Mouse (Mus musculus) c-Kit-positive CD71-positive TER-119-positive erythroid progenitor cells, embryonic 14.5 days (primary cell): ENCODE data around the gene Lama2.

Experiments
- DNase-seq: peaks from one replicate; pipeline ENCODE4 v3.0.0-alpha.2; 2013; ENCODE audit warnings: low spot score

Lama2 gene

GRCm38 (mm10) chr10:27174271-27174670 lies 445.3 kb downstream of the Lama2 start:
- no peak for DNase-seq

- no peak for DNase-seq
Measured at GRCm38 (mm10) chr10:27164738-27165137, 454.8 kb downstream of the Lama2 start.

GRCm38 (mm10) chr10:27162364-27162763 lies 457.2 kb downstream of the Lama2 start:
- DNase-seq = peak; percentile 58

DNA sequence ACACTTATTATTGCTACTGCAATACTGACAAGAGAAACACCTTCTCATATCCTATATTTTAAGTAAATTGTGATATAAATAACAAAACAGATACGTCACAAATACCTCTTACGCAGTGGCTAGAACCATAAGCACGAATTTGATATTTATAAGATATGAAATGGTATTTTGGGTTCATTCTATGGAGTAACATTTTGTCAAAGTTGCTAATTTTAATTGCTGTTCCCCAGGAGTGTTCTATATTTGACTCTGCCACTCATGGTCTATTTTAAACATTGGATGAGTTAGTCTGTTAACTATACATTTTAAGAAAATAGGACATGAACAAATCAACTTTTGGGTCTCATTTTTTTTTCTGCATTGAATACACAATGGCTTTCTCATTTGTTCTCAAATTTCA lies 469.3 kb downstream of the Lama2 start:
- DNase-seq = no peak

- no peak for DNase-seq
Measured at GRCm38 (mm10) chr10:27140422-27140821, 479.1 kb downstream of the Lama2 start.

GRCm38 (mm10) chr10:27135768-27136167 lies 483.8 kb downstream of the Lama2 start:
- peak; percentile 40 for DNase-seq

DNA sequence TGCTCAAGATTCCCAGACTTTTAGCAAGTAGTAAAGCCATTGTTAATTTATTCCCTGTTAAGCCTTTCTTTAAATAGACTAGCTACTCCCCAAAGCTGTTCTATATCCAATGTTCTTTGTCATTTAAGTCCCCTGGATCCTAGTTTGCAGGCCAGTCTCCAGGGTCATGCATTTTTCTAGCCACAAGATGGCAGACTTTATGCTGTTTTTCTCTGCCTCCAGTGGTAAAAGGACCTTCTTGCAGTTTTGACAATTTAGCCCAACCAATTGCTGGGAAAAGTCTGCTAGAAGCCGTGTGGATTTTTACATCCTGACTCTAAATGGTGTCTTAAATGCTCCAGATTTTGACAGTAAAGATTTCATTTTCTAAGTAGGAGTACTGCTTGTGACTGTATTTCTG lies 486.4 kb downstream of the Lama2 start:
- DNase-seq = peak; percentile 29

DNA sequence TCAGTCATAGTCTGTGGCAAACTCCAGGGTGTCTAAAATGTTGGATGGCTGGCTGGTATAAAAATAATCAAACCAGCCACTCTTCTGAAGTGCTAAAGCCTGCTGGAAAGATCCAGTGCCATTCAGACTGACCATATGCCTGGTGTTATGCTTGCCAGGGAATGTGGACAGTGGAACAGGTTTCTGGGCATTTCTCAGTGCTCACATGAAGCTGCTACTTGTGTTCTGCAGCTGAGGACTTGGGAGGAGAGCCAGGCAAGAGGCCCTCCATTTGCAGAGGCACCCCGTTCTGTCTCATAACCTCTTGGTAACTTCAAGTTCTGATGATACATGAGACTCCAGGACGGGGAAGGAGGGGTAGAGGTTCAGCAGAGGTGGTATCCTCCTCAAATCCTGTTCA lies 492.1 kb downstream of the Lama2 start:
- DNase-seq = no peak

- no peak for DNase-seq
Measured at GRCm38 (mm10) chr10:27123763-27124162, 495.8 kb downstream of the Lama2 start.

GRCm38 (mm10) chr10:27117815-27118214 lies 501.7 kb downstream of the Lama2 start:
- no peak for DNase-seq

- no peak for DNase-seq
Measured at GRCm38 (mm10) chr10:27116938-27117647, 502.5 kb downstream of the Lama2 start.

DNA sequence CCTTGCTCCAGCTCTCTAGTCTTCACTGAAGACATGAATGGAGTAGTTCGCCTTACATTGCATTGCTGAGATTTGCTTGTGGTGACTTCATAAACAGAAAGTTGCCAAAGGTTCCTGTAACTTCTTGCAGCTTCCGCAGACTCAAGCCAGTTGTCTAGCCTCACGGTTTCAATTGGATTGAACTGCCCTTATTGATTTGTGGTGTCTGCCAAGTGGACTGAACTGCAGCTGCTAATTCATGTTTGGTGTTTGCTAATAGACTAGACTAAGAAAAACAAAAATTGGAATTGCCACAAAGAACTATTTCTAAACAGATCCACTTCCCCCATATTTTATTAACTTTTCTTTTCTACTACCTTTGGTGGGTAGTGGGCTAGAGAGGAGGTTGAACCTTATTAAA lies 505.4 kb downstream of the Lama2 start:
- DNase-seq = no peak

DNA sequence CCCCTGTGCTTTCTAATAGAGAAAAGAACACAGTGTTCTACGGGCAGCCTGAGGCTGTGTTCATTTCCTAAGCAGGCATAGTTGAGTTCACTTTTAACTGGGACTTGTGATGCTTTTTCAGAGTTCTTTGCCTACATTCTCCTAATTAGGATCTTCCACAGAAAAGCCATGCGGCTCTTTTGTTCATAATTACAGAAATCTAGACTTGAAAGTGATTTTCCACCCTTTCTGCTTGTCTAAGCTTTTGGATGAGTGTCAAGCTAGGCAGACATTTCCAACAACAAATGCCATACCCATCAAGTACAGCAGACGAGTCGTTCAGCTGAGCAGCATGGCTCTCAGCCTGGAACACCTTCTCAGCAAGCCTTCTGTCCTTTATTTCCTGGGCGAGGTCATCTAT lies 515.7 kb downstream of the Lama2 start:
- no peak for DNase-seq

- DNase-seq = no peak
Measured at GRCm38 (mm10) chr10:27101800-27102353, 517.7 kb downstream of the Lama2 start.

DNA sequence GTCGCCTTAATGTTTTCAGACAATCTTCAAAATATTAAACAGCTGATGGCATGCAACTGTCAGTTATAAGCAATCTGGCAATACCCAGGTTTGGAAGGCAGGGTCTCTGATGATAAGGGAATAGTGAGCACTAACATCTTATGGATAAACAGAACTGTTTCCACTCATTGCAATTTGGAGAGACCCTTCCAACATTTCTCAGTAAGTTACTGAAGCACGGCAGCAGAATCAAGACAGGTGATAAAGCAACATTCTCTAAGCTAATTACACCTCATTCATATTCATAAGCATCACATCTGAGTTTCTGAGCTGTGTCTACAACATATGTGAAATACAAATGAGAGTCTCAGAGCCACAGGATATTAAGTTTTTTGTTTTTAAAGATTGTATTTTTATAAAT lies 542.4 kb downstream of the Lama2 start:
- no peak for DNase-seq

DNA sequence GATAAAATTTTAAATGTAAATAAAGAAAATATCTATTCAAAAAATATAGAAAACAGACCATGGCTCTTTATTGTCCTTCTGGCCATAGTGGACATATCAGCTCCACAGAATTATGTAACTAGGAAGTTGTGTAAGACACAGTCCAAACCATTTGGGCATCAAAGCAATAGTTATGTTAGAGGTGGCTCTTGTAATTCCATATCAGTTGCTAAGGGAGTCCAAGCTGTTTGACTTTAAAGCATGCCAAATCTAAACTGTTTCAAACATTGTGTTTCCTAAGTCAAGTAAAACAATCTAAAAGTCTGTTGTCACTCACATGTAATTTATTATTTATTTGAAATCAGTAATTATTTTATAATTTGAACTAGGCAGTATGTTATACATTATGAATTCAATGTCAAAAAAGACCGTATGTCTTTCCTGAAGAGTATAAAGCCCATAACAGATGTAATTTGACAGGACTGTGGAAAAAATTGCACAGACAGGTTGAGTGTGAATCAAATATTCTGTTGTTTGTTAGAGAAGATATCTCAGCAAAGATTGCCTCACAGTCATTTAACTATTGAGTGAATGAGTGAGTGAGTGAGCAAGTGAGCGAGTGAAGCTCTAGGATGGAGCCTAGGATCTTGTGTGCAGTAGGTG lies 550.6 kb downstream of the Lama2 start:
- DNase-seq = no peak

- no peak for DNase-seq
Measured at GRCm38 (mm10) chr10:27063671-27064070, 555.9 kb downstream of the Lama2 start.

DNA sequence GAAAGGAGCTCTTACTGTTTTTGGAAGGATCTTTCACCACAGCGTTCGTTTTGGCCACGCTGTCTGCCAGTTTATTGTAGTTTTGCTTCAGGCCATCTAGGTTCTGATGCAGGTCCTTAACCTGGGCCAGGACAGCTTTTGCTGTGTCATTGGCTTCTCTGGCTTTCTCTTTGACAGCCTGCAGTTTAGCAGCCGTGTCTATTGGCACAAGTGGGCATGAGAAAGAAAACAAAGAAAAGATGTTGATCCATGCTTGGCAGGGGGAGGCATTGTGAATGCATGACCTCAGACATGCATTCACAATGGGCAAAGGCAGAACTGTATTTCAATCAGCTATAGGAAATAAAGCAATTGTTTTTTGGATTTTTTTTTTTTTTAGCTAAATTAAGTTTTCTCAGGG lies 565.1 kb downstream of the Lama2 start:
- no peak for DNase-seq

- DNase-seq = no peak
Measured at GRCm38 (mm10) chr10:27047196-27047595, 572.4 kb downstream of the Lama2 start.

DNA sequence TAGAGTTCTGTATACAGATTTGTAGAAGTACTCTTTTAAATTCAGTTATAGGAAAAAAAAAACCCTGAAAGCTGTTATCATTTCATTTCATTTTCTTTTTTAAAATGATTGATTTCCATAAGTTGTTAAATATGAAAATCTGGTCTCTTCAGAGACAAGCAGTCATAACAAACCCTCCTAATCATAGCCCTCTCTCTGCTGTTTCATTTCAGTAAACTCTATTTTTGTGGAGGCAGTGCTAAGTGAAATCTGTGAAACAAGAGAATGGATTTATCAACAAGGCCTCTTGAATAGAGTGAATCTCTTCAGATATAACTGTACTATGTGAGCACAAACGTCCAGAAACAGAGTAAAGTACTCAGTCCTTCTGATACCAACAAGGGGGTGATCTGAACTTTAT lies 577.7 kb downstream of the Lama2 start:
- DNase-seq = no peak

DNA sequence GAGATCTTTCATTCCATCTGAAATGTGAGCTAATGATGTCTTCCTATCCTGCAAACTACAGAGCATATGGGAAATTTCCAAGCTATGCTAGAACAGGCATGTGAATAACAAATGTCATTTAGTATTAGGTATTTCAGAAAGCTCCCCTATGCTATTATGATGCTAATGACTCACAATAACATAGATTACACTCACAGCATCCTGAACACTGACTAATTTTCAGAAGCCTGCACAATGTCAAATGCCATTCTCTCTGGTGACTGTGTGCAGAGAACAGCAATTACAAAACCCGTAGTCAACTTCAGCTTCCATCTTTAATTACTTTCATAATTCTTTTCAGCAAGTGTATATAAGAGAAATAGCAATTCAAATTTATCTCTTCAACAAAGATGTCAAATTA lies 596.9 kb downstream of the Lama2 start:
- no peak for DNase-seq

GRCm38 (mm10) chr10:27012804-27013365 lies 606.7 kb downstream of the Lama2 start:
- DNase-seq = no peak

DNA sequence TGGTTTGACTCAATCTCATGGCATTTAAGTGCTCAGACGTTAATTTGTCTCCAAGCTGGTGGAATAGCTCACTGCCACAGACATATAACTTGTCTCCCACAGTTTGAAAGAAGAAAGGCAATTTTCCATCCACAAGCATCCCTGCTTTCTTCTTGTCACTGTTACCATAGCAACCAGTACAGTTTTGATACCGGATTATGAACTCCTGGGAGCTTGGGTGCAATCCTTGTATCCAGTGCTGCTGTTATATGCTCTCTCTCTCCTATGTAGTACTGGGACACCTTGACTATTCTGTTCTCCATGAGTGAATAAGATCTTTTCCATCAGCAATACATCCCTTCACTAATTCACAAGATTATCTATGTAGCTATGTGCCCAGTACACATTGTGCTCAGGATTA lies 612.2 kb downstream of the Lama2 start:
- DNase-seq = no peak
